Mouse (Mus musculus) limb, embryonic 11.5 days (tissue): Measurements from ENCODE around the gene Opalin. TPM values are rescaled to one million over a fixed set of nuclear protein-coding genes. Genes with fewer than 3 reads are reported as not detected.

Experiments
- ATAC-seq: fragments of 200-750 bp; cut with Nextera tagmentation; 2 replicates; pipeline ENCODE4 v1.8.0; 2017; ENCODE audit warnings: low read depth; ENCODE audit not compliant: insufficient number of reproducible peaks, low FRiP score, low TSS enrichment
- DNase-seq: peaks from one replicate; pipeline ENCODE4 v3.0.0-alpha.2; 2015; ENCODE audit warnings: low spot score
- H3K27ac ChIP-seq: fragments of 300-500 bp; sonication (generic); replicated peaks from 2 replicates; pipeline ENCODE4 v1.5.1; 2014; ENCODE audit warnings: low read depth, mild to moderate bottlenecking, low read length
- H3K27me3 ChIP-seq: fragments of 300-500 bp; sonication (generic); 2 replicates; pipeline ENCODE4 v1.6.1; 2014; ENCODE audit warnings: mild to moderate bottlenecking, low read length, mixed read lengths; ENCODE audit not compliant: control insufficient read depth, insufficient read depth
- H3K36me3 ChIP-seq: fragments of 300-500 bp; sonication (generic); 2 replicates; pipeline ENCODE4 v1.6.1; 2014; ENCODE audit warnings: mild to moderate bottlenecking, low read length, moderate library complexity, mixed read lengths; ENCODE audit not compliant: control insufficient read depth, insufficient read depth
- H3K4me1 ChIP-seq: fragments of 300-500 bp; sonication (generic); 2 replicates; pipeline ENCODE4 v1.6.1; 2014; ENCODE audit warnings: low read length, mixed read lengths; ENCODE audit not compliant: control insufficient read depth, insufficient read depth
- H3K4me2 ChIP-seq: fragments of 300-500 bp; sonication (generic); 2 replicates; pipeline ENCODE4 v1.6.1; 2014; ENCODE audit warnings: low read depth, mild to moderate bottlenecking, moderate library complexity; ENCODE audit not compliant: severe bottlenecking
- H3K4me3 ChIP-seq: fragments of 300-500 bp; sonication (generic); 2 replicates; pipeline ENCODE4 v1.5.1; 2014; ENCODE audit warnings: low read depth, low read length
- H3K9ac ChIP-seq: fragments of 300-500 bp; sonication (generic); 2 replicates; pipeline ENCODE4 v1.6.1; 2014; ENCODE audit warnings: mild to moderate bottlenecking, low read length
- H3K9me3 ChIP-seq: fragments of 300-500 bp; sonication (generic); 2 replicates; pipeline ENCODE4 v1.6.1; 2016; ENCODE audit warnings: low read length; ENCODE audit not compliant: control insufficient read depth
- WGBS: fragments of 180-500 bp; shearing (Covaris S2); extraction: QIAGEN DNeasy Blood & Tissue Kit; methylation state at CpG from one replicate; pipeline ENCODE4 v1.1.7; 2014; 5-methylcytosine and 5-hydroxymethylcytosine counted together
- polyA plus RNA-seq: library from polyadenylated mRNA; unstranded; fragments of >200 nt; fragmentation: Nextera tagmentation; extraction: Ambion mirVana; gene quantifications from 2 replicates; pipeline ENCODE4 v1.2.1, GENCODE M21; 2014

Gene Opalin
- polyA plus RNA-seq, 1 experiment from 2014 or later, result not detected

GRCm38 (mm10) chr19:41053530-41053929 is 23.4 kb downstream of the Opalin start:
- DNase-seq (peak; percentile 34), ATAC-seq (no peak)
- 37% methylated on average over 10 of the region's 10 CpGs for WGBS
- Histone ChIP-seq H3K36me3 (no peaks in the 10 kb centered on the region), H3K27me3 (no peaks in the 10 kb centered on the region), H3K27ac (no peak overlapping the region), H3K4me3 (no peak overlapping the region), H3K9me3 (no peaks in the 10 kb centered on the region), H3K9ac (no peak overlapping the region), H3K4me1 (no peaks in the 10 kb centered on the region), H3K4me2 (no peak overlapping the region)

GRCm38 (mm10) chr19:41052247-41052646 is 24.7 kb downstream of the Opalin start:
- 82% methylated on average over 5 of the region's 5 CpGs for WGBS
- H3K4me1 ChIP-seq, result no peaks in the 10 kb centered on the region
- no peak overlapping the region for H3K27ac ChIP-seq
- no peaks in the 10 kb centered on the region for H3K27me3 ChIP-seq
- H3K9me3 ChIP-seq, result no peaks in the 10 kb centered on the region
- H3K4me3 ChIP-seq, result no peak overlapping the region
- H3K4me2 ChIP-seq, result no peak overlapping the region
- no peaks in the 10 kb centered on the region for H3K36me3 ChIP-seq
- H3K9ac ChIP-seq, result no peak overlapping the region
- no peak for ATAC-seq
- no peak for DNase-seq

GRCm38 (mm10) chr19:41051714-41052113 is 25.2 kb downstream of the Opalin start:
- H3K4me1 ChIP-seq, result no peaks in the 10 kb centered on the region
- WGBS, result 90% methylated on average over 1 of the region's 1 CpGs
- no peaks in the 10 kb centered on the region for H3K27me3 ChIP-seq
- no peak overlapping the region for H3K4me2 ChIP-seq
- no peak overlapping the region for H3K9ac ChIP-seq
- no peak overlapping the region for H3K4me3 ChIP-seq
- ATAC-seq (no peak), DNase-seq (no peak)
- no peaks in the 10 kb centered on the region for H3K9me3 ChIP-seq
- H3K36me3 ChIP-seq, result no peaks in the 10 kb centered on the region
- H3K27ac ChIP-seq, result no peak overlapping the region

DNA sequence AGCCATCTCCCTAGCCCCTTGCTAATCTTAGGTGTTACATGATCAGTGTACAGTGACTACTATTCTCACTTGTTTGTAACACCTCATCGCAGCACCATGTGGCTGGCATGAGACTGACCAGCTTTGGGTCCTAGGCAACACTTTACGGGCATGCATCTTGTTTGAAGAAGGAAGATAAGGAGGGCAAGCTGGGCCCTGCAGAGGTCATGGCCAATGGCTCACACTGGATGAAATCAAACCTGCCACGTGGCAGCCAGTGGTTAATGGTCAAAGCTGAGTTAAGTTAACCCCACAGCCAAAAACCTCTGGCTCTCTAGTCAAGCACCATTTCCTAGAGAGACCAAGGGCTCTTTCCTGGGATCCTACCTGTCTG is 28.7 kb downstream of the Opalin start:
- H3K9ac ChIP-seq, result no peak overlapping the region
- no peaks in the 10 kb centered on the region for H3K36me3 ChIP-seq
- H3K27ac ChIP-seq, result no peak overlapping the region
- H3K4me1 ChIP-seq, result no peaks in the 10 kb centered on the region
- 81% methylated on average over 3 of the region's 3 CpGs for WGBS
- no peak overlapping the region for H3K4me2 ChIP-seq
- DNase-seq (no peak), ATAC-seq (no peak)
- H3K4me3 ChIP-seq, result no peak overlapping the region
- no peaks in the 10 kb centered on the region for H3K9me3 ChIP-seq
- H3K27me3 ChIP-seq, result no peaks in the 10 kb centered on the region

GRCm38 (mm10) chr19:41047437-41048186 is 29.3 kb downstream of the Opalin start:
- Histone ChIP-seq H3K4me2 (no peak overlapping the region), H3K4me1 (no peaks in the 10 kb centered on the region), H3K4me3 (no peak overlapping the region), H3K36me3 (no peaks in the 10 kb centered on the region), H3K9me3 (no peaks in the 10 kb centered on the region), H3K9ac (no peak overlapping the region), H3K27me3 (no peaks in the 10 kb centered on the region), H3K27ac (no peak overlapping the region)
- DNase-seq (no peak), ATAC-seq (no peak)
- WGBS, result 85% methylated on average over 9 of the region's 9 CpGs

GRCm38 (mm10) chr19:41045091-41045770 is 31.7 kb downstream of the Opalin start:
- ATAC-seq, result no peak
- Histone ChIP-seq H3K4me2 (no peak overlapping the region), H3K9me3 (no peaks in the 10 kb centered on the region), H3K27me3 (no peaks in the 10 kb centered on the region), H3K4me3 (no peak overlapping the region), H3K36me3 (no peaks in the 10 kb centered on the region), H3K27ac (no peak overlapping the region), H3K4me1 (no peaks in the 10 kb centered on the region), H3K9ac (no peak overlapping the region)
- WGBS, result 45% methylated on average over 10 of the region's 10 CpGs
- no peak for DNase-seq

- no peak overlapping the region for H3K4me2 ChIP-seq
- H3K27ac ChIP-seq, result no peak overlapping the region
- WGBS, result 83% methylated on average over 7 of the region's 7 CpGs
- DNase-seq, result no peak
- H3K9me3 ChIP-seq, result no peaks in the 10 kb centered on the region
- no peaks in the 10 kb centered on the region for H3K27me3 ChIP-seq
- H3K36me3 ChIP-seq, result no peaks in the 10 kb centered on the region
- no peaks in the 10 kb centered on the region for H3K4me1 ChIP-seq
- H3K4me3 ChIP-seq, result no peak overlapping the region
- H3K9ac ChIP-seq, result no peak overlapping the region
- no peak for ATAC-seq
These were observed 37.8 kb downstream of the Opalin start for GRCm38 (mm10) chr19:41039110-41039509.

GRCm38 (mm10) chr19:41035809-41036551 is 40.9 kb downstream of the Opalin start:
- Histone ChIP-seq H3K4me1 (no peaks in the 10 kb centered on the region), H3K4me2 (no peak overlapping the region), H3K27me3 (no peaks in the 10 kb centered on the region), H3K4me3 (no peak overlapping the region), H3K9me3 (no peaks in the 10 kb centered on the region), H3K36me3 (no peaks in the 10 kb centered on the region), H3K9ac (no peak overlapping the region), H3K27ac (no peak overlapping the region)
- ATAC-seq (no peak), DNase-seq (no peak)
- WGBS, result 86% methylated on average over 4 of the region's 4 CpGs
